Mouse (Mus musculus) cerebellum, postnatal 4 days (tissue): ENCODE data around the gene Il21r.

ENCODE experiments used
- DNase-seq, 2 experiments: peaks; one replicate each; pipeline ENCODE4 v3.0.0; 2022; ENCODE audit warnings: low spot score in 2 of 2, mixed read lengths in 1 of 2

The Il21r gene

GRCm38 (mm10) chr7:125603185-125603631 lies at the start of gene Il21r:
TSS of gene Il21r (plus strand) at chr7:125603429.
- DNase-seq: no peak

GRCm38 (mm10) chr7:125553653-125554428 lies 49.4 kb upstream of the Il21r start:
- no peak for DNase-seq

- DNase-seq: no peak
Observed at GRCm38 (mm10) chr7:125554456-125555114, 48.6 kb upstream of the Il21r start.

DNA sequence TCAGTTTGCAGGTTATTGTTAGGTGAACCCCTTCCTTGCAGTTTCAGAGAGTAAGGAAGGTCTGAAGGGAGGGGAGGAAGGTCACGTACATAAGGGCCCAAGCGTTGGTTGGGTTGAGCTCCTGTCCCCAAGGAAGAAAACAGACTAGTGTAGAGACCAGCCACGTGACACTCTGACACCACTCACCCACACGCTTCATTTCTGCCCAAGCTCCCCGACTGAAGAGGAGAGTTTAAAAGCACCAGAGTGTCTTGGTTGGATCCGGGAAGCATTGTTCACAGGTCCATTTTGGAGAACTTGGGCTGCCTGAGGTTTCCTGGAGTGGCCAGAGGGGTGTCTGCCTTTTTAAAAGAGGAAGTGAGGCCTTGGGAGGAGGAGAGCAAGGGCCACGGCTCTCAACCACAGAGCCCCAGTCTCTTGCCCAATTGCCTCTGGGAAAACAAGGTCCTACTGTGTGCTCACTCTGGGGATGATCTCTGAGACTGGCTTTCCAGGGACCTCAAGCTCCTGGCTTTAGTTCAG lies 47.8 kb upstream of the Il21r start:
- DNase-seq: no peak

DNA sequence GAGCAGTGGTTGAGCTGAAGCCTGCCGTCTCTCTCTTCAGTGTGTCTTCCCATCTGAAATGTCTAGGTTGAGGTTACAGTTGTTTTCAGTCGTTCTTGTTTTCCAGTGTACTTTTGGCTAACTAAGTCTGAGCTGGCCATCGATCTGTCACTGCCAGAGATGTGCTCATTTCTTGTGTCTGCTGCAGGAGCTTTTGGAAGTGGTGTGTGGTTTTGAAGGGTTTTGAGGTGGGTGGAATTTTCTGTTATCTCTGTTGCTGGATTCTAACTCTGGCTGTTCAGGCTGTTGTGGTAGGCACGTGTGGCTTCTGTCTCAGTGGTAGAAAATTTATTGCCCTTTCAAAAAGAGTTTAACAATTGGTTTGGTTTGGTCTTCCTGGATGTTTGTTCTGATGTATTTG lies 47.1 kb upstream of the Il21r start:
- no peak for DNase-seq

GRCm38 (mm10) chr7:125556865-125557264 lies 46.4 kb upstream of the Il21r start:
- no peak for DNase-seq

DNA sequence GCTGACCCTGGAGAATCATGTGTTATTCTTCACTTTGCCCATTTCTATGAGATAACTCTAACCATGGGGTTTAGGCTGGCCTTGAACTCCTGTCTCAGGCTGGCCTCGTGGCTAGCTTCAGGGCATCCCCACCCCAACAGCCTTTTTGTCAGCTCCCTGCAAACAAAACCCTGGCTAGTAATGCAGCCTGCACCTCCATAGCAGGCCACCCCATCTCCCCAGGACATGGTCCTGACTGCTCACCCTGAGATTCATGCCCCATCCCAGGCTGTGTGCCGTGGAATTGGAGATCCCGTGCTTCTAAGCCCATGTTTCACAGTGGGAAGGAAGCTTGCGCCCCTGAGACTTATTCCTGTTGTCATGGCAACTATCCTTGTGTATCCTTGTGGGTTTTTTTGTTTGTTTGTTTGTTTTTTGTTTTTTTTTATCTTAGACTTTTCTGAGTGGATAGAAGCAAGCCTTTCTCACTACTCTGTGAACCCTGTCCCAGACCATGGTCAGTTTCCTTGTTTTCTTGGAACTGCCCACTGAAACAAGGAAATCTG lies 44.8 kb upstream of the Il21r start:
- DNase-seq: no peak

- DNase-seq: no peak
Observed at GRCm38 (mm10) chr7:125558997-125559396, 44.2 kb upstream of the Il21r start.

DNA sequence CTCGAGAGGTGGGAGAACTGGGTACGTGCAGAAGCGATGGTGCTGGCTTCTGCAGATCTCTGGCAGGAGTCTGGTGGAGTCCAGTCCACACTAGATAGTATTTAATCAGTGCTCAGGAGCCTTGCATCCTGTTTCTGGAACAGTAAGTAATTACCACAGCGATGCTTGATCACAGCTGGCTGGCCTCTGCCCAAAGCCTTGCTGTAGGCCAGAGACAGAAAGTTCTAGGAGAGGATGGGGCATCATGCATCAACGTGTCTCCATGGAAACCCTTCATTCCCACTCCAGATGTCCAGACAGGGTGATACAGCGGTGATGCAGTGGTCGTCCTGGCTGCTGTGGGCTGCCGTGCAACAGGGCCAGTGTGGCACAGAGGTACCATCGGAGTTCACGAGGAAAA lies 43.7 kb upstream of the Il21r start:
- DNase-seq: no peak

DNA sequence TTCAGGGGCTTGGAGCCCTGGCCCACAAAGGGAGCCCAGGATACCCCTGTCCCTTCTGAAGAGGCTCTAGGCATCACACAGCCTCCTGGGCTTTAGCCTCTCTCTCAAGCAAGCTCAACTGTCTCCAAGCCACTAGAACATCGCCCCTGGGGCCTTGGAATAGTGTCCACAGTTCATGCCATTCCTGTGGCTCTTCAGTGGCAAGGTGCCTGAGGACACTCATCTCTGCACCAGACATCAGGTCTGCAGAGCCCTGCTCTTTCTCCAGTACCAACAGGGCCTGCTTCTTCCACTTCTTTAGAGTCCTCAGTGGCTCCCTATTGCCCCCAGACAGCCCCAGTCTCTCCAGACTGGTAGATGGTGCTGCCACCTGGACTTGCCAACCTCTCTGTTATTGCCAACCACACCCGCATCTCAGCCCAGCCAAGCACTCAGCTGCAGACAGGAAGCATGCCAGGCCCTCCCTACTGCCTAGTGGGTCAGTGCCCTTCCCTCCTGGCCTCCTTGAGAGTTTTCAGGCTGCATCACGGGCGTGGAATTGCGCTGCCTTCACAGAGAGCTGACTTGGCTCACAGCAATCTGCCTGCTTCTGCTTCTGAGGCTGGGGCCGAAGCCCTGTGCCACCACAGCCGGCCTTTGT lies 43.0 kb upstream of the Il21r start:
- DNase-seq: peak in 1 of 2 experiments; percentile 42

DNA sequence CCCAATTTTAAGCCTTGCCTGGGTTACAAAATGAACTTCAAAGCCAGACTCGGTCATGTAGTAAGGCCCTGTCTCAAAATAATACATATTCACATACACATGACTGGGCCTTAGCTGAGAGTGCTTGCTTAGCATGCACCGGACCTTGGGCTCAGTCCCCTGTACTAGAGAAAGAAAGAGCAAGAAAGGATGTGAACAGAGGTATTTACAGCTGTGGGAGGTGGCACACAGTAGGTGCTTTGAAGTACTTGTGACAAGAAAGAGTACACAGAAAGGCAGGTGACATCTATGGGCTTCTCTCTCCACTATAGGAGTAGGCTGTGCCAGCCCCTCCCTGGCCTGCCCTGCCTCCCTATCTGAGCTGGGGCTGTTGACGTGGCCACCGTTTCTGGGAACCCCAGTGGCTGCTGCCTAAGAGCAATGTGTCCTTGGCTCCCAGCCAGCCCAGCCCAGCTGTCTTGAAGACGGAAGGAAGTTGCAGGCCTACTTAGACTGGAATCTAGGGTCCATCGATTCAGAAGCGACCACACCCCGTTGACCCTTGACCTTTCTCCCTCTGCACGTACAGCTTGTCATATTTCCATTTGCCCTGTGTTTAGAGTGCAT lies 42.0 kb upstream of the Il21r start:
- DNase-seq: peak in 1 of 2 experiments; percentile 50

- DNase-seq: no peak
Observed at GRCm38 (mm10) chr7:125562413-125562812, 40.8 kb upstream of the Il21r start.

- no peak for DNase-seq
Observed at GRCm38 (mm10) chr7:125563093-125563492, 40.1 kb upstream of the Il21r start.

DNA sequence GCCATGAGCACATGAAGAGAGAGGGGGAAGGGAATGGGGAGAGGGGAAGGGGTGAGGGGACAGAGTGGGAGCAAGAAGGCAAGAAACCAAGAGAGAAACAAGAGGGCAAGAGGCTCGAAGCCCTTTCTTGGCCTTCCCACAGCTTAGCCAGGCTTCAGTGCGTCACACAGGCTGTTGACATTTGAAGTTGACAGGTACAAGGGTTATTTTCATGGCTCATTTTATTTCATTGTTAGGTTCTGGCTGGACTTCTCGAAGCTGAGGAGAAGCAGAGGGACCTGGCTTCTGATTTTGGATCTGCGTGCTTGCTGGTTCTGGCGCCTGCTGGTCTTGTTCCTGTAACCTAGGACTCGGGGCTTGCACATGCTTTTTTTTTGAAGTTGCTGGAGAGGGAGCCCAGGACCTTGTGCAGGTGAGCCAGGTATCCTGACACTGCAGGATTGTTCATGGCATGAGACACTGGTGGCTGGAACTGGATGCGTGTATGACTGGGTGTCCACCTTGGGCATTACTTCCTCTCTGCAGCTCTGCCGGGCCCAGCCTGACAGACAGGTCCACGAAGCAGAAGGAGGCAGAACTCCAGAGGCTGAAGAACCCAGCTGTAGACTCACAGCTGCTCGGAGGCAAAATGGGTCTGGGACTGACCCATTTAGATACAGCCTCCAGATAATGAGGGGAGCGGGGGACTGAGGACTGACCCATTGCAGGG lies 38.8 kb upstream of the Il21r start:
- DNase-seq: no peak

GRCm38 (mm10) chr7:125565516-125566285 lies 37.5 kb upstream of the Il21r start:
- DNase-seq: no peak

GRCm38 (mm10) chr7:125566420-125566819 lies 36.8 kb upstream of the Il21r start:
- no peak for DNase-seq

DNA sequence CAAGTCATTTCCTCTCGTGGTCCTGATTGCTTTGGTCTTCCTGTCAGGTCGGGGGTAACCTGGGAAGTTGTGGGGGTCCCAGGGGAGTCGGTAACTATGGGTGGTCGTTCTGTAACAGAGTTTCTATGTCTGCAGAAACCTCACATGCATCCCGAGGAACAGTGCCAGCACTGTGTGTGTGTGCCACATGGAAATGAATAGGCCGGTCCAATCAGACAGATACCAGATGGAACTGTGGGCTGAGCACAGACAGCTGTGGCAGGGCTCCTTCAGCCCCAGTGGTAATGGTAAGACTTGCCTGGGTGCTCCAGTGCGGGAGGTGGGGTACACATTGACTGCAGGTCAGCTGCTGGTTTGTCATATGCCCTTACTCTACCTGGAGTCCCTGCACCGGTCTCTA lies 34.3 kb upstream of the Il21r start:
- no peak for DNase-seq

- no peak for DNase-seq
Observed at GRCm38 (mm10) chr7:125571891-125572290, 31.3 kb upstream of the Il21r start.

DNA sequence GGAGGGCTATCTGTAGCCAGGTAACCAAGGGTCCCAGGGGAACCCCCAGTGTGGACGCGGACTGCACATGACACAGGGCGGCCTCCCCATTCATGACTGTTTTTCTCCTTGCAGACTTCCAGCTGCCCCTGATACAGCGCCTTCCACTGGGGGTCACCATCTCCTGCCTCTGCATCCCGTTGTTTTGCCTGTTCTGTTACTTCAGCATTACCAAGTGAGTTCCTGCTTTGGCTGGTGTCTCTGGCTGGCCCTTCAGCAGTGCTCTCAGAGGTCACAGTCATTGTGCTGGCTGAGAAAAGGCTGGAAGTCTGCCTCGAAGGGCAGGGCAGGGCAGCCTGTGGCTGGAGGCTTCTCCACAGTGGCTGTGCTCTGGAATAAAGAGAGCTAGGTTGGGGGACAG lies 30.5 kb upstream of the Il21r start:
- DNase-seq: no peak

- no peak for DNase-seq
Observed at GRCm38 (mm10) chr7:125573849-125574248, 29.4 kb upstream of the Il21r start.
